Mouse (Mus musculus) midbrain, postnatal 0 days (tissue): ENCODE measurements around the gene Fam49a. TPM values are rescaled to one million over a fixed set of nuclear protein-coding genes. Genes with fewer than 3 reads are reported as not detected.
"Not testable (repeated sequence)": the region's sequence is repeated elsewhere in the genome, so short reads cannot be mapped to it uniquely, and the experiment has no call there.

Experiments
- ATAC-seq: fragments of 200-750 bp; cut with Nextera tagmentation; 2 replicates; pipeline ENCODE4 v1.8.0; 2017; ENCODE audit warnings: moderate number of reproducible peaks, mild to moderate bottlenecking, moderate TSS enrichment, moderate library complexity; ENCODE audit not compliant: low FRiP score
- DNase-seq: peaks from one replicate; pipeline ENCODE4 v3.0.0-alpha.2; 2015; ENCODE audit warnings: low spot score
- H3K27ac ChIP-seq: fragments of 300-500 bp; sonication (generic); 2 replicates; pipeline ENCODE4 v1.5.1; 2014; ENCODE audit warnings: low read depth, mild to moderate bottlenecking, low read length, mixed read lengths
- H3K27me3 ChIP-seq: fragments of 300-500 bp; sonication (generic); 2 replicates; pipeline ENCODE4 v1.6.1; 2014; ENCODE audit warnings: low read length, control low read depth, mixed read lengths; ENCODE audit not compliant: insufficient read depth
- H3K36me3 ChIP-seq: fragments of 300-500 bp; sonication (generic); 2 replicates; pipeline ENCODE4 v1.6.1; 2014; ENCODE audit warnings: low read length, control low read depth, mixed read lengths; ENCODE audit not compliant: insufficient read depth
- H3K4me1 ChIP-seq: fragments of 300-500 bp; sonication (generic); 2 replicates; pipeline ENCODE4 v1.6.1; 2014; ENCODE audit warnings: mild to moderate bottlenecking, control low read depth, antibody characterized with exemption, low read length, mixed read lengths; ENCODE audit not compliant: insufficient read depth
- H3K4me2 ChIP-seq: fragments of 300-500 bp; sonication (generic); 2 replicates; pipeline ENCODE4 v1.6.1; 2014; ENCODE audit warnings: low read depth, mild to moderate bottlenecking, low read length, mixed read lengths; ENCODE audit not compliant: poor library complexity, severe bottlenecking
- H3K4me3 ChIP-seq: fragments of 300-500 bp; sonication (generic); 2 replicates; pipeline ENCODE4 v1.5.1; 2014; ENCODE audit warnings: low read depth, mild to moderate bottlenecking, low read length, moderate library complexity
- H3K9ac ChIP-seq: fragments of 300-500 bp; sonication (generic); replicated peaks from 2 replicates; pipeline ENCODE4 v1.6.1; 2014; ENCODE audit warnings: mild to moderate bottlenecking, low read length, moderate library complexity, mixed read lengths; ENCODE audit not compliant: poor library complexity, severe bottlenecking
- H3K9me3 ChIP-seq: fragments of 300-500 bp; sonication (generic); 2 replicates; pipeline ENCODE4 v1.6.1; 2016; ENCODE audit warnings: low read length, control low read depth
- CTCF ChIP-seq: IDR thresholded peaks from 2 replicates; pipeline ENCODE4 v1.5.1; 2016; ENCODE audit warnings: antibody characterized with exemption, mild to moderate bottlenecking
- WGBS: fragments of 180-500 bp; shearing (Covaris S2); extraction: QIAGEN DNeasy Blood & Tissue Kit; methylation state at CpG from one replicate; pipeline ENCODE4 v1.1.7; 2014; 5-methylcytosine and 5-hydroxymethylcytosine counted together
- polyA plus RNA-seq: library from polyadenylated mRNA; unstranded; fragments of >200 nt; fragmentation: Nextera tagmentation; extraction: Ambion mirVana; gene quantifications from 2 replicates; pipeline ENCODE4 v1.2.1, GENCODE M21; 2015
- total RNA-seq: library from RNA; depleted of rRNA; stranded (reverse); fragments of >200 nt; gene quantifications from 2 replicates; pipeline ENCODE4 v1.2.3, GENCODE M21; 2014

The Fam49a gene
- total and polyA plus RNA-seq, 2 experiments from 2014 or later: 58.3 to 88.2 TPM

DNA sequence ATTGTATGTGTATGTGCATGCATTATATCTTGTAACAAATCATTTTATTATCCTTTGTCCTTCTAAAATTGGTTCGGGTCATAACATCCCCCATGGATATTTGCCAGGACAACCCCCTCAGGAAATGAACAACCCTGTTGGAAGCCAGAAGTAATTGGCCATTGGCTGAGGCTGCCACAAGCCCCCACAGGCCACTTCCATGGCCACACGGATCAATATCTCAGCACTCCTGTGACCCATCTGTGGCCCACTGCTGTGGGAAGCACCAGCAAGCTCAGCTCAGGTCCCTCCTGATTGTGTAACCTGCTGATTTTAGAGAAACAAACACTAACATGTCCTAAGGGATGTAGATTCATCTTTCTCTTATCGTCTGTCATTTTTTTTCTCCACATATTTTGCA, 22.4 kb upstream of the Fam49a start:
- ATAC-seq: no peak
- no peaks in the 10 kb centered on the region for H3K36me3 ChIP-seq
- WGBS: 54% methylated on average over 3 of the region's 3 CpGs
- no peak overlapping the region for H3K4me3 ChIP-seq
- no peak overlapping the region for H3K9ac ChIP-seq
- no peak overlapping the region for H3K27ac ChIP-seq
- no peaks in the 10 kb centered on the region for H3K9me3 ChIP-seq
- no peak overlapping the region for H3K4me2 ChIP-seq
- no peaks in the 10 kb centered on the region for H3K4me1 ChIP-seq
- H3K27me3 ChIP-seq: no peaks in the 10 kb centered on the region
- no peak for TF ChIP-seq CTCF
- no peak for DNase-seq

DNA sequence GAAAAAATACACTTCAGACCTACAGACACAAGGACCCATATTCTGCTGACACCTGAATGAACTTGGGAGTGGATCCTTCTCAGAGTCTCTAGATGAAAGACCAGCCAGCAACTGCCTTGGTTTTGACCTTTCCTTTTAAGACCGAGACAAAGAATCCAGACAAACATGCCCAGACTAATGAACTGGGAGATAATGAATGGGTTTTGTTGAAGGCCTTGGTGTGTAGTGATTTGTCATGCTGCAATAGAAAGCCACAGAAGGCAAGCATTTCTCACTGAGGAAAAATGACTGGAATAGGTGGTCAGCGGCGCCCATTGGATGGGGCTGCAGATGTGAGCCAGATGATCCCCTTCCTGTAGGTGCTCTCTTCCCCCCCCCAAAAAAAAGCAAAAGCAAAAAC, 18.8 kb upstream of the Fam49a start:
- Histone ChIP-seq H3K4me1 (no peaks in the 10 kb centered on the region), H3K36me3 (no peaks in the 10 kb centered on the region), H3K27ac (no peak overlapping the region), H3K9me3 (no peaks in the 10 kb centered on the region), H3K4me3 (no peak overlapping the region), H3K4me2 (no peak overlapping the region), H3K9ac (no peak overlapping the region), H3K27me3 (no peaks in the 10 kb centered on the region)
- no peak for TF ChIP-seq CTCF
- DNase-seq: no peak
- WGBS: 70% methylated on average over 3 of the region's 3 CpGs
- no peak for ATAC-seq

DNA sequence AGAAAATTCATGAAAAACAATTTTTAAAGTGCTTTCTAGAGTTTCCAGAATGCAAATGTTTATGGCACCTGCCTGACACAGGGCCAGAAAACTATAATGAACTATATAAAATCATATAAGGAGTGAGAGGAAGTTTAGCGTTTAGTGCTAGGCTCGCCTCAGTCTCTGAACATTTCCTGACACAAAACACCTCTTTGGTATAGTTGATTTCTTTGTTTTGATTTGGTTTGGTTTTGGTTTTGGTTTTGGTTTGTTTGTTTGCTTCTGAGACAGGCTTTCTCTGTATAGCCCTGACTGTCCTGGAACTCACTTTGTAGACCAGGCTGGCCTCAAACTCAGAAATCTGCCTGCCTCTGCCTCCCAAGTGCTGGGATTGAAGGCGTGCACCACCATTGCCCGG, 14.9 kb upstream of the Fam49a start:
- H3K9me3 ChIP-seq, H3K9ac ChIP-seq, H3K27me3 ChIP-seq, H3K4me3 ChIP-seq, H3K4me2 ChIP-seq, ATAC-seq, H3K4me1 ChIP-seq, DNase-seq, H3K27ac ChIP-seq, H3K36me3 ChIP-seq: not testable (repeated sequence)
- WGBS: 95% methylated on average over 4 of the region's 4 CpGs

DNA sequence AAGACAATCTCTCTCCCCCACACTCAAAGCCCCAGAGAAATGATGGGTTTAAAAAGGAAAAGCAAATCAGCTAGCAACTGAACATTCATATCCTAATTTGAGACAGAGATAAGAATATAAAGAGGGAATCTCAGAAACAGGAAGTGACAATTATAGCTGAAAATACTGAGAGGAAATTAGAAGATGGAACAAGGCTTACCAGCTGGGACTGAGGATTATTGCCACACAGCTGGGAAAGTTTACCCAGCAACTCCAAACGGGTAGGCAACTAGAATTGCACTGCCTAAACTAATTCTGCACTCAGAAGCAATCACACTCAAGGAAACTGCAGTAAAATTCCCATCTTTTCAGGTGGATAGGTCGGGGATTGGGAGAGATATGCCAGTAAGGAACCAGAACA, 12.4 kb upstream of the Fam49a start:
- 64% methylated on average over 2 of the region's 2 CpGs for WGBS
- no peak for ATAC-seq
- no peak for TF ChIP-seq CTCF
- Histone ChIP-seq H3K9ac (no peak overlapping the region), H3K4me2 (no peak overlapping the region), H3K4me3 (no peak overlapping the region), H3K27me3 (no peaks in the 10 kb centered on the region), H3K4me1 (no peaks in the 10 kb centered on the region), H3K9me3 (no peaks in the 10 kb centered on the region), H3K36me3 (no peaks in the 10 kb centered on the region), H3K27ac (no peak overlapping the region)
- no peak for DNase-seq

DNA sequence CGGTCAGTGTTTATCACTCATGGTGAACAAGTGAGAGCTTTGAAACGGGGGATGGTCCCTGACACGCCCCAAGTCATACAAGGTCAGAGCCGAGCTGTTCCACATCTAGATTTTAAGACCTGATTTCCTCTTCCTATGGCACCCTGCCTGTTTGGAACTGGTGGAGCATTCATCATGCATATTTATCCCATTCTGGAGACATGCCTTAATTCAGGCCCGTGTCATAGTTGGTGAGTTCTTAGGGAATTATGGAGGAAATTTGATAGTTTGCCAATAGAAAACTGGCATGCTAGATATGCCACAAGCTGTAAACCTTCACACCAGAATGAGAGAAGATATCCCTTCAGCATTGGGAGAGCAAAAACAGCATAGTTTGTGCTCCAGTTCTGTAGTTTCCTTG, 8.4 kb upstream of the Fam49a start:
- no peaks in the 10 kb centered on the region for H3K4me1 ChIP-seq
- no peak overlapping the region for H3K4me3 ChIP-seq
- H3K36me3 ChIP-seq: no peaks in the 10 kb centered on the region
- H3K4me2 ChIP-seq: no peak overlapping the region
- DNase-seq: no peak
- no peak for ATAC-seq
- H3K27ac ChIP-seq: no peak overlapping the region
- 63% methylated on average over 5 of the region's 5 CpGs for WGBS
- no peaks in the 10 kb centered on the region for H3K9me3 ChIP-seq
- H3K9ac ChIP-seq: no peak overlapping the region
- no peaks in the 10 kb centered on the region for H3K27me3 ChIP-seq
- no peak for TF ChIP-seq CTCF

DNA sequence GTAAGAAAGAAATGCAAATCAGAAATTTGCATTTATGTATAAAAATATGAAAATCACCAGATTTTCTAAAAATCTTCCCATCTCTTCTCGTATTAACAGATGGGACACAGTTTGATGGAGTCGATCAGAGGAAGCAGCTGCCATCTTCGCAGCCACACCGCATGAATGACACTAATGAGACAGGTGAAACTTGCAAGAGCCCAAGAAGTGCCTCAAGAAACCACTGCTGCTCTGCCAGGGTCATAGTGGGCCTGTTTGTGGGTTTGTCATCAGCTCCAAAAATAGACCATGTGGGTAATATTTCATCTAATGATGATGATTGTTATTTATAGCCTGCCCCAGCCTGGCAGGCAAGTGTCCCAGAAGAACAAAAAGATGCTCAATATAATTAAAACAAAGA, 7.8 kb upstream of the Fam49a start:
- H3K9ac ChIP-seq: no peak overlapping the region
- H3K27ac ChIP-seq: no peak overlapping the region
- ATAC-seq: no peak
- no peak overlapping the region for H3K4me2 ChIP-seq
- no peaks in the 10 kb centered on the region for H3K9me3 ChIP-seq
- 77% methylated on average over 4 of the region's 4 CpGs for WGBS
- no peak for TF ChIP-seq CTCF
- no peaks in the 10 kb centered on the region for H3K36me3 ChIP-seq
- DNase-seq: peak; percentile 21
- H3K27me3 ChIP-seq: no peaks in the 10 kb centered on the region
- no peak overlapping the region for H3K4me3 ChIP-seq
- H3K4me1 ChIP-seq: no peaks in the 10 kb centered on the region
